Mouse (Mus musculus): ENCODE data around the gene 4933430I17Rik. TPM values are rescaled to one million over a fixed set of nuclear protein-coding genes. Genes with fewer than 3 reads are reported as not detected.
"Not testable (repeated sequence)": the region's sequence is repeated elsewhere in the genome, so short reads cannot be mapped to it uniquely, and the experiment has no call there.

4933430I17Rik gene
- polyA plus RNA-seq (2015; fragmentation: Nextera tagmentation; extraction: Ambion mirVana), result 0.32 and 0.41 TPM in 2 replicates

GRCm38 (mm10) chr4:62524651-62525488, at the start of gene 4933430I17Rik, which contains the start of gene Pole3:
Gene 4933430I17Rik, plus strand, starts transcription at chr4:62525369.
Gene Pole3, minus strand, starts transcription at chr4:62525068.
- H3K4me2 ChIP-seq (ENCODE audit: low read depth, low read length), result peak within 1 kb of the TSS; percentile 88
- H3K9ac ChIP-seq (ENCODE audit: low read length), result peak within 1 kb of the TSS; percentile 87
- no peaks in the 10 kb centered on the region for H3K9me3 ChIP-seq (replicated peaks; ENCODE audit: control insufficient read depth, low read length)
- peaks cover 9% of the 10 kb centered on the region for H3K4me1 ChIP-seq (ENCODE audit: control insufficient read depth, insufficient read depth, low read length)
- H3K36me3 ChIP-seq (ENCODE audit: control insufficient read depth, insufficient read depth), result peaks cover 7% of the 10 kb centered on the region
- peak within 1 kb of the TSS; percentile 88 for H3K4me3 ChIP-seq (ENCODE audit: low read length)
- WGBS, result under 1% methylated on average over 59 of the region's 59 CpGs
- H3K27ac ChIP-seq (ENCODE audit: low read length), result peak within 1 kb of the TSS; percentile 93
- ATAC-seq (replicated peaks; ENCODE audit: extremely low read depth, insufficient read depth, low FRiP score), result peak; percentile 99
- no peaks in the 10 kb centered on the region for H3K27me3 ChIP-seq (ENCODE audit: control insufficient read depth, insufficient read depth, low read length)

- no peak for ATAC-seq (replicated peaks; ENCODE audit: extremely low read depth, insufficient read depth, low FRiP score)
Observed at GRCm38 (mm10) chr4:62475793-62476192, 49.4 kb upstream of the 4933430I17Rik start.

GRCm38 (mm10) chr4:62477542-62478244, 47.5 kb upstream of the 4933430I17Rik start:
- Histone ChIP-seq H3K27me3 (ENCODE audit: control insufficient read depth, insufficient read depth, low read length) (no peaks in the 10 kb centered on the region), H3K4me1 (ENCODE audit: control insufficient read depth, insufficient read depth, low read length) (peaks cover 9% of the 10 kb centered on the region), H3K4me3 (ENCODE audit: low read length) (no peak overlapping the region), H3K9ac (ENCODE audit: low read length) (no peak overlapping the region), H3K4me2 (ENCODE audit: low read depth, low read length) (no peak overlapping the region), H3K27ac (ENCODE audit: low read length) (no peak overlapping the region), H3K9me3 (replicated peaks; ENCODE audit: control insufficient read depth, low read length) (no peaks in the 10 kb centered on the region), H3K36me3 (ENCODE audit: control insufficient read depth, insufficient read depth) (no peaks in the 10 kb centered on the region)
- 70% methylated on average over 6 of the region's 6 CpGs for WGBS
- no peak for ATAC-seq (replicated peaks; ENCODE audit: extremely low read depth, insufficient read depth, low FRiP score)

More at GRCm38 (mm10) chr4:62475793-62476192, 49.4 kb upstream of the 4933430I17Rik start:
- no peak overlapping the region for H3K9ac ChIP-seq (ENCODE audit: low read length)
- H3K4me3 ChIP-seq (ENCODE audit: low read length), result no peak overlapping the region
- no peaks in the 10 kb centered on the region for H3K27me3 ChIP-seq (ENCODE audit: control insufficient read depth, insufficient read depth, low read length)
- WGBS, result 86% methylated on average over 6 of the region's 6 CpGs
- peaks cover 9% of the 10 kb centered on the region for H3K4me1 ChIP-seq (ENCODE audit: control insufficient read depth, insufficient read depth, low read length)
- no peaks in the 10 kb centered on the region for H3K36me3 ChIP-seq (ENCODE audit: control insufficient read depth, insufficient read depth)
- H3K4me2 ChIP-seq (ENCODE audit: low read depth, low read length), result no peak overlapping the region
- H3K9me3 ChIP-seq (replicated peaks; ENCODE audit: control insufficient read depth, low read length), result no peaks in the 10 kb centered on the region
- no peak overlapping the region for H3K27ac ChIP-seq (ENCODE audit: low read length)

- not testable (repeated sequence) for ATAC-seq (replicated peaks; ENCODE audit: extremely low read depth, insufficient read depth, low FRiP score); H3K4me1 ChIP-seq (ENCODE audit: control insufficient read depth, insufficient read depth, low read length); H3K27ac ChIP-seq (ENCODE audit: low read length); H3K36me3 ChIP-seq (ENCODE audit: control insufficient read depth, insufficient read depth); H3K9me3 ChIP-seq (replicated peaks; ENCODE audit: control insufficient read depth, low read length); H3K27me3 ChIP-seq (ENCODE audit: control insufficient read depth, insufficient read depth, low read length)
- H3K4me2 ChIP-seq (ENCODE audit: low read depth, low read length), result peak overlapping the region; percentile 90
- peak overlapping the region; percentile 56 for H3K4me3 ChIP-seq (ENCODE audit: low read length)
- WGBS, result 14% methylated on average over 11 of the region's 11 CpGs
- H3K9ac ChIP-seq (ENCODE audit: low read length), result peak overlapping the region; percentile 61
Observed at GRCm38 (mm10) chr4:62479593-62479936, 45.6 kb upstream of the 4933430I17Rik start.

GRCm38 (mm10) chr4:62479937-62480708, 45.0 kb upstream of the 4933430I17Rik start, which contains the start of gene Bspry:
Gene Bspry, plus strand, starts transcription at chr4:62480053.
- peak; percentile 71 for ATAC-seq (replicated peaks; ENCODE audit: extremely low read depth, insufficient read depth, low FRiP score)
- Histone ChIP-seq H3K4me3 (ENCODE audit: low read length) (peak within 1 kb of the TSS; percentile 56), H3K4me2 (ENCODE audit: low read depth, low read length) (peak within 1 kb of the TSS; percentile 90), H3K9me3 (replicated peaks; ENCODE audit: control insufficient read depth, low read length) (no peaks in the 10 kb centered on the region), H3K27ac (ENCODE audit: low read length) (no peak within 1 kb of the TSS), H3K27me3 (ENCODE audit: control insufficient read depth, insufficient read depth, low read length) (no peaks in the 10 kb centered on the region), H3K4me1 (ENCODE audit: control insufficient read depth, insufficient read depth, low read length) (peaks cover 9% of the 10 kb centered on the region), H3K9ac (ENCODE audit: low read length) (peak within 1 kb of the TSS; percentile 61), H3K36me3 (ENCODE audit: control insufficient read depth, insufficient read depth) (no peaks in the 10 kb centered on the region)
- WGBS, result 2% methylated on average over 71 of the region's 71 CpGs

GRCm38 (mm10) chr4:62480709-62481605, 44.2 kb upstream of the 4933430I17Rik start:
- no peaks in the 10 kb centered on the region for H3K27me3 ChIP-seq (ENCODE audit: control insufficient read depth, insufficient read depth, low read length)
- H3K36me3 ChIP-seq (ENCODE audit: control insufficient read depth, insufficient read depth), result no peaks in the 10 kb centered on the region
- H3K4me3 ChIP-seq (ENCODE audit: low read length), result no peak overlapping the region; the same call in 1 of the 2 replicates
- 37% methylated on average over 10 of the region's 10 CpGs for WGBS
- H3K4me2 ChIP-seq (ENCODE audit: low read depth, low read length), result no peak overlapping the region
- no peak for ATAC-seq (replicated peaks; ENCODE audit: extremely low read depth, insufficient read depth, low FRiP score)
- no peak overlapping the region for H3K9ac ChIP-seq (ENCODE audit: low read length)
- no peaks in the 10 kb centered on the region for H3K9me3 ChIP-seq (replicated peaks; ENCODE audit: control insufficient read depth, low read length)
- H3K27ac ChIP-seq (ENCODE audit: low read length), result no peak overlapping the region
- H3K4me1 ChIP-seq (ENCODE audit: control insufficient read depth, insufficient read depth, low read length), result peaks cover 9% of the 10 kb centered on the region

GRCm38 (mm10) chr4:62484928-62485327, 40.2 kb upstream of the 4933430I17Rik start:
- no peak overlapping the region for H3K27ac ChIP-seq (ENCODE audit: low read length)
- H3K4me1 ChIP-seq (ENCODE audit: control insufficient read depth, insufficient read depth, low read length), result peaks cover 2% of the 10 kb centered on the region
- ATAC-seq (replicated peaks; ENCODE audit: extremely low read depth, insufficient read depth, low FRiP score), result no peak
- 75% methylated on average over 3 of the region's 3 CpGs for WGBS
- no peak overlapping the region for H3K4me3 ChIP-seq (ENCODE audit: low read length)
- no peaks in the 10 kb centered on the region for H3K36me3 ChIP-seq (ENCODE audit: control insufficient read depth, insufficient read depth)
- no peaks in the 10 kb centered on the region for H3K9me3 ChIP-seq (replicated peaks; ENCODE audit: control insufficient read depth, low read length)
- H3K27me3 ChIP-seq (ENCODE audit: control insufficient read depth, insufficient read depth, low read length), result no peaks in the 10 kb centered on the region
- no peak overlapping the region for H3K4me2 ChIP-seq (ENCODE audit: low read depth, low read length)
- no peak overlapping the region for H3K9ac ChIP-seq (ENCODE audit: low read length)
